Mouse (Mus musculus) CH12.LX (cell line): ENCODE data around the gene Hoxb13. TPM values are rescaled to one million over a fixed set of nuclear protein-coding genes. Genes with fewer than 3 reads are reported as not detected.

Experiments
- DNase-seq: peaks from one replicate; pipeline ENCODE4 v3.0.0-alpha.2; 2013; ENCODE audit errors: extremely low read depth
- H3K27ac ChIP-seq: 2 replicates; pipeline ENCODE4 v1.5.1; 2012; ENCODE audit warnings: low read depth, mild to moderate bottlenecking, control low read depth, moderate library complexity; ENCODE audit not compliant: insufficient read depth
- H3K27me3 ChIP-seq: replicated peaks from 2 replicates; pipeline ENCODE3; 2012; ENCODE audit warnings: inconsistent platforms
- H3K36me3 ChIP-seq, 2 experiments: replicated peaks in 1 of 2; 2 replicates each; pipeline versions ENCODE3 to v1.6.1; 2012; ENCODE audit warnings: inconsistent platforms in 1 of 2, low read length in 1 of 2, mild to moderate bottlenecking in 1 of 2, mixed read lengths in 1 of 2, moderate library complexity in 1 of 2; ENCODE audit not compliant: control insufficient read depth in 1 of 2, insufficient read depth in 1 of 2
- H3K4me1 ChIP-seq, 2 experiments: 2 replicates each; pipeline ENCODE4 v1.6.1; 2012; ENCODE audit warnings: inconsistent platforms in 1 of 2, moderate library complexity in 1 of 2; ENCODE audit not compliant: insufficient read depth in 2 of 2, control insufficient read depth in 1 of 2
- H3K4me2 ChIP-seq: 2 replicates; pipeline ENCODE4 v1.6.1; 2012; ENCODE audit warnings: low read depth, mild to moderate bottlenecking, control low read depth; ENCODE audit not compliant: poor library complexity, insufficient read depth, severe bottlenecking
- H3K4me3 ChIP-seq, 3 experiments: fragments of 150-350 bp in 1 of 3; sonication (generic) in 1 of 3; replicated peaks in 1 of 3; 2 replicates each; pipeline versions ENCODE3 to v1.5.1; 2011 to 2012; ENCODE audit warnings: low read depth in 2 of 3, low read length in 2 of 3, mild to moderate bottlenecking in 2 of 3, moderate library complexity in 2 of 3, control low read depth in 1 of 3, improper control_type of control experiment in 1 of 3, inconsistent platforms in 1 of 3, mixed read lengths in 1 of 3; ENCODE audit not compliant: poor library complexity in 1 of 3
- H3K79me2 ChIP-seq: replicated peaks from 2 replicates; pipeline ENCODE4 v1.6.1; 2012; ENCODE audit warnings: mild to moderate bottlenecking, moderate library complexity; ENCODE audit not compliant: control insufficient read depth, poor library complexity, insufficient read depth, severe bottlenecking; ENCODE audit errors: extremely low read depth
- H3K9ac ChIP-seq: 2 replicates; pipeline ENCODE4 v1.6.1; 2012; ENCODE audit warnings: low read depth, mild to moderate bottlenecking, control low read depth, moderate library complexity; ENCODE audit not compliant: insufficient read depth
- H3K9me3 ChIP-seq: replicated peaks from 2 replicates; pipeline ENCODE3; 2012; ENCODE audit warnings: low read length, inconsistent platforms, mixed read lengths
- CHD1 ChIP-seq: IDR thresholded peaks from 2 replicates; pipeline ENCODE4 v1.6.1; 2012; ENCODE audit warnings: low read depth, low read length, improper control_type of control experiment, inconsistent platforms
- CTCF ChIP-seq, 2 experiments: IDR thresholded peaks in 1 of 2; conservative IDR thresholded peaks in 1 of 2; 2 replicates each; pipeline ENCODE4 v1.5.1; 2011 to 2012; ENCODE audit warnings: low read depth in 2 of 2, low read length in 2 of 2, improper control_type of control experiment in 1 of 2, inconsistent platforms in 1 of 2, mild to moderate bottlenecking in 1 of 2, moderate library complexity in 1 of 2
- E2F4 ChIP-seq: IDR thresholded peaks from 2 replicates; pipeline ENCODE4 v1.6.1; 2011; ENCODE audit warnings: low read depth, low read length, improper control_type of control experiment; ENCODE audit not compliant: insufficient replicate concordance
- ELF1 ChIP-seq: IDR thresholded peaks from 2 replicates; pipeline ENCODE4 v1.6.1; 2014; ENCODE audit warnings: low read depth, mild to moderate bottlenecking, inconsistent platforms, low read length, improper control_type of control experiment
- EP300 ChIP-seq: IDR thresholded peaks from 2 replicates; pipeline ENCODE4 v1.6.1; 2011; ENCODE audit warnings: low read length, improper control_type of control experiment
- ETS1 ChIP-seq: conservative IDR thresholded peaks from 2 replicates; pipeline ENCODE4 v1.6.1; 2012; ENCODE audit warnings: low read depth, mild to moderate bottlenecking, inconsistent platforms, low read length, improper control_type of control experiment, moderate library complexity
- HCFC1 ChIP-seq: IDR thresholded peaks from 2 replicates; pipeline ENCODE4 v1.6.1; 2012; ENCODE audit warnings: low read depth, mild to moderate bottlenecking, inconsistent platforms, low read length, improper control_type of control experiment
- IRF4 ChIP-seq: IDR thresholded peaks from 2 replicates; pipeline ENCODE4 v1.6.1; 2014; ENCODE audit warnings: low read depth, mild to moderate bottlenecking, inconsistent platforms, low read length, improper control_type of control experiment
- JUN ChIP-seq: IDR thresholded peaks from 2 replicates; pipeline ENCODE4 v1.6.1; 2011; ENCODE audit warnings: low read depth, mild to moderate bottlenecking, low read length, improper control_type of control experiment, moderate library complexity; ENCODE audit not compliant: insufficient read depth
- JUND ChIP-seq: conservative IDR thresholded peaks from 2 replicates; pipeline ENCODE4 v1.6.1; 2011; ENCODE audit warnings: low read depth, low read length, improper control_type of control experiment
- MAX ChIP-seq: IDR thresholded peaks from 2 replicates; pipeline ENCODE4 v1.6.1; 2011; ENCODE audit warnings: low read length, improper control_type of control experiment
- MXI1 ChIP-seq: IDR thresholded peaks from 2 replicates; pipeline ENCODE4 v1.6.1; 2011; ENCODE audit warnings: mild to moderate bottlenecking, low read depth, low read length, improper control_type of control experiment
- MYC ChIP-seq: IDR thresholded peaks from 2 replicates; pipeline ENCODE4 v1.6.1; 2011; ENCODE audit warnings: low read depth, mild to moderate bottlenecking, improper control_type of control experiment, low read length
- NELFE ChIP-seq: IDR thresholded peaks from 2 replicates; pipeline ENCODE4 v1.6.1; 2011; ENCODE audit warnings: low read depth, low read length, improper control_type of control experiment
- NRF1 ChIP-seq: IDR thresholded peaks from 2 replicates; pipeline ENCODE4 v1.6.1; 2014; ENCODE audit warnings: low read depth, mild to moderate bottlenecking, inconsistent platforms, low read length, improper control_type of control experiment, moderate library complexity
- POLR2A ChIP-seq: IDR thresholded peaks from 2 replicates; pipeline ENCODE4 v1.6.1; 2011; ENCODE audit warnings: low read depth, mild to moderate bottlenecking, improper control_type of control experiment, low read length
- RAD21 ChIP-seq: IDR thresholded peaks from 2 replicates; pipeline ENCODE4 v1.6.1; 2011; ENCODE audit warnings: low read depth, mild to moderate bottlenecking, low read length, improper control_type of control experiment, moderate library complexity
- RCOR1 ChIP-seq: conservative IDR thresholded peaks from 2 replicates; pipeline ENCODE4 v1.6.1; 2012; ENCODE audit warnings: low read depth, mild to moderate bottlenecking, inconsistent platforms, low read length, improper control_type of control experiment
- SMC3 ChIP-seq: IDR thresholded peaks from 2 replicates; pipeline ENCODE4 v1.6.1; 2011; ENCODE audit warnings: low read depth, low read length, improper control_type of control experiment
- TBP ChIP-seq: conservative IDR thresholded peaks from 2 replicates; pipeline ENCODE4 v1.6.1; 2011; ENCODE audit warnings: low read depth, low read length, improper control_type of control experiment
- TCF12 ChIP-seq: IDR thresholded peaks from 2 replicates; pipeline ENCODE4 v1.6.1; 2014; ENCODE audit warnings: low read depth, mild to moderate bottlenecking, inconsistent platforms, low read length, improper control_type of control experiment
- UBTF ChIP-seq: IDR thresholded peaks from 2 replicates; pipeline ENCODE4 v1.6.1; 2012; ENCODE audit warnings: low read depth, mild to moderate bottlenecking, inconsistent platforms, low read length, improper control_type of control experiment, moderate library complexity
- USF1 ChIP-seq: IDR thresholded peaks from 2 replicates; pipeline ENCODE4 v1.6.1; 2014; ENCODE audit warnings: low read depth, mild to moderate bottlenecking, inconsistent platforms, low read length, improper control_type of control experiment
- ZC3H11A ChIP-seq: IDR thresholded peaks from 2 replicates; pipeline ENCODE4 v1.6.1; 2012; ENCODE audit warnings: low read depth, mild to moderate bottlenecking, inconsistent platforms, low read length, improper control_type of control experiment
- ZKSCAN1 ChIP-seq: IDR thresholded peaks from 2 replicates; pipeline ENCODE4 v1.6.1; 2012; ENCODE audit warnings: low read depth, inconsistent platforms, low read length, improper control_type of control experiment, borderline replicate concordance
- ZMIZ1 ChIP-seq: IDR thresholded peaks from 2 replicates; pipeline ENCODE4 v1.6.1; 2012; ENCODE audit warnings: low read depth, mild to moderate bottlenecking, inconsistent platforms, low read length, improper control_type of control experiment
- dilution Hi-C: fragments of 300-500 bp; cut with MboI; formaldehyde crosslinking; loops from 2 replicates; pipeline ENCODE4 v1.14.3; 2020; ENCODE audit warnings: low sequenced_read_pairs; ENCODE audit not compliant: extremely low pct_unique_long_range_greater_than_20kb, extremely low pct_ligation_motif_present
- in situ Hi-C: fragments of 300-500 bp; cut with MboI; formaldehyde crosslinking; loops from 3 replicates; pipeline ENCODE4 v1.14.3; 2019; ENCODE audit warnings: low sequenced_read_pairs, low pct_ligation_motif_present, low pct_unique_long_range_greater_than_20kb, mixed read lengths
- polyA plus RNA-seq: library from polyadenylated mRNA; unstranded; fragments of >175 nt; gene quantifications from 2 replicates; pipeline ENCODE4 v1.2.1, GENCODE M21; 2012; ENCODE audit warnings: low read depth; ENCODE audit not compliant: insufficient read length
- total RNA-seq, 2 experiments: library from RNA; depleted of rRNA; stranded (reverse); fragments of 300-350 nt in 1 of 2; fragments of >200 nt in 1 of 2; gene quantifications; 2 replicates each; pipeline ENCODE4 v1.2.3; 2012 to 2014

The Hoxb13 gene
- total and polyA plus RNA-seq, 3 experiments = 0.08 TPM; not detected in 2

DNA sequence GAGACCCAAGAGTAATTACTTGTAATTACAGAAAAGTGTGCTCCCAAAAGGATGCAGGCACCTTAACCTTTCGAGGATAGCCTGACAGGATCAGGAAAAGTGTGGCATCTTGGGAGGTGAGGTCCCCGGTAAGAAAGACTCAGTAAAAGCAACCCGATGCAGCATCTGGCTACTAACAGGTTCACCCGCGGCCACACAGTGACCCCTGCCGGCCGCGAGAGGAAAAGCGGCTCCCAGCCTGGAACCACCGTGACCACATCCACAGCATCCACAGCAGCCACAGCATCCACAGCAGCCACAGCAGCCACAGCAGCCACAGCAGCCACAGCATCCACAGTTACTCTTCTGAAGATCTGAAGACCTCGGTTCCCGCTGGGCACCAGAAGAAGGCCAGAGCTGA, 40.8 kb downstream of the Hoxb13 start:
- Histone ChIP-seq H3K4me2 (no peak overlapping the region; the same call in 1 of the 2 replicates), H3K36me3 (no peaks in the 10 kb centered on the region), H3K4me1 (peaks cover 2% of the 10 kb centered on the region in 2 experiments; a peak in 1 of 4 replicates), H3K4me3 (no peak overlapping the region), H3K9ac (no peak overlapping the region)
- peak; percentile 60 to 94 for TF ChIP-seq CTCF (conservative IDR thresholded peaks at IDR 0.05 in 1 of 2, IDR thresholded peaks at IDR 0.05 in 1 of 2; ENCODE audit: low read depth in 2 of 2, low read length in 2 of 2)
- no peak for TF ChIP-seq JUND
- no peak for TF ChIP-seq NRF1
- TF ChIP-seq HCFC1 = no peak
- no peak; the same call in 1 of the 2 replicates for TF ChIP-seq ELF1
- TF ChIP-seq TCF12 = 0 out of 2 replicates have a peak, but pooled peaks have one; percentile 18
- TF ChIP-seq ZC3H11A = peak; percentile 74
- no peak for TF ChIP-seq ZKSCAN1
- no peak for TF ChIP-seq ZMIZ1
- TF ChIP-seq RCOR1 = no peak
- no peak for TF ChIP-seq MAX
- TF ChIP-seq JUN = no peak
- TF ChIP-seq SMC3 = peak; percentile 97
- TF ChIP-seq CHD1 = no peak
- peak; percentile 52; the same call in 1 of the 2 replicates for TF ChIP-seq NELFE
- no peak for TF ChIP-seq MYC
- TF ChIP-seq ETS1 = no peak
- TF ChIP-seq EP300 = no peak
- no peak for TF ChIP-seq TBP
- TF ChIP-seq RAD21 = peak; percentile 86
- no peak for TF ChIP-seq MXI1
- TF ChIP-seq E2F4 = no peak
- TF ChIP-seq UBTF = no peak
- no peak for TF ChIP-seq POLR2A
- TF ChIP-seq USF1 = no peak
- TF ChIP-seq IRF4 = peak; percentile 48; the same call in 1 of the 2 replicates
- TF ChIP-seq, all 38 proteins: peak for 7
- dilution Hi-C loops = no loop called here
- Histone ChIP-seq H3K9me3 (no peaks in the 10 kb centered on the region), H3K79me2 (no peaks in the 10 kb centered on the region), H3K27ac (no peak overlapping the region), H3K27me3 (peaks cover 67% of the 10 kb centered on the region)
- DNase-seq = peak; percentile 57
- in situ Hi-C loops = loop anchor here (5.0 kb wide), 2 partner anchors 93 to 143 kb away; no protein-coding TSS in a partner anchor
